Mouse (Mus musculus) stomach, postnatal 0 days (tissue): Measurements from ENCODE around the gene Pcp4l1.

Experiments
- CTCF ChIP-seq: IDR thresholded peaks from 2 replicates; pipeline ENCODE4 v1.5.1; 2016; ENCODE audit warnings: antibody characterized with exemption, low read depth, mild to moderate bottlenecking, moderate library complexity
- EP300 ChIP-seq: optimal IDR thresholded peaks from 2 replicates; pipeline ENCODE3; 2016; ENCODE audit warnings: antibody characterized with exemption

GRCm38 (mm10) chr1:171223796-171224195, 27.7 kb upstream of the Pcp4l1 start:
- TF ChIP-seq CTCF, result no peak
- TF ChIP-seq EP300, result no peak
